Mouse (Mus musculus): ENCODE data around the gene Sohlh2. TPM values are rescaled to one million over a fixed set of nuclear protein-coding genes. Genes with fewer than 3 reads are reported as not detected.

Sohlh2 gene
- polyA plus RNA-seq, 1 experiment: not detected

- Histone ChIP-seq H3K4me1 (ENCODE audit: control insufficient read depth, insufficient read depth, insufficient read length, low read length) (no peaks in the 10 kb centered on the region), H3K27ac (replicated peaks; ENCODE audit: low read depth, low read length) (0 out of 2 replicates have a peak overlapping the region, but pooled peaks have one; percentile 10), H3K4me3 (ENCODE audit: insufficient read depth, low read depth, low read length) (peak overlapping the region; percentile 42)
These were observed 60.7 kb downstream of the Sohlh2 start for GRCm38 (mm10) chr3:55242422-55243055.

GRCm38 (mm10) chr3:55243056-55243471, 61.2 kb downstream of the Sohlh2 start:
- Histone ChIP-seq H3K27ac (replicated peaks; ENCODE audit: low read depth, low read length) (no peak overlapping the region), H3K4me3 (ENCODE audit: insufficient read depth, low read depth, low read length) (peak overlapping the region; percentile 42), H3K4me1 (ENCODE audit: control insufficient read depth, insufficient read depth, insufficient read length, low read length) (no peaks in the 10 kb centered on the region)

- Histone ChIP-seq H3K27ac (replicated peaks; ENCODE audit: low read depth, low read length) (no peak overlapping the region), H3K4me1 (ENCODE audit: control insufficient read depth, insufficient read depth, insufficient read length, low read length) (no peaks in the 10 kb centered on the region), H3K4me3 (ENCODE audit: insufficient read depth, low read depth, low read length) (no peak overlapping the region)
These were observed 62.3 kb downstream of the Sohlh2 start for GRCm38 (mm10) chr3:55244087-55244486.

- H3K4me3 ChIP-seq (ENCODE audit: insufficient read depth, low read depth, low read length): no peak overlapping the region
- no peaks in the 10 kb centered on the region for H3K4me1 ChIP-seq (ENCODE audit: control insufficient read depth, insufficient read depth, insufficient read length, low read length)
- no peak overlapping the region for H3K27ac ChIP-seq (replicated peaks; ENCODE audit: low read depth, low read length)
These were observed 64.9 kb downstream of the Sohlh2 start for GRCm38 (mm10) chr3:55246618-55247272.

- no peak overlapping the region for H3K27ac ChIP-seq (replicated peaks; ENCODE audit: low read depth, low read length)
- no peak overlapping the region for H3K4me3 ChIP-seq (ENCODE audit: insufficient read depth, low read depth, low read length)
- H3K4me1 ChIP-seq (ENCODE audit: control insufficient read depth, insufficient read depth, insufficient read length, low read length): no peaks in the 10 kb centered on the region
These were observed 66.2 kb downstream of the Sohlh2 start for GRCm38 (mm10) chr3:55248048-55248447.

GRCm38 (mm10) chr3:55248508-55248907, 66.7 kb downstream of the Sohlh2 start:
- H3K27ac ChIP-seq (replicated peaks; ENCODE audit: low read depth, low read length): no peak overlapping the region
- no peak overlapping the region for H3K4me3 ChIP-seq (ENCODE audit: insufficient read depth, low read depth, low read length)
- H3K4me1 ChIP-seq (ENCODE audit: control insufficient read depth, insufficient read depth, insufficient read length, low read length): no peaks in the 10 kb centered on the region

GRCm38 (mm10) chr3:55250631-55251030, 68.8 kb downstream of the Sohlh2 start:
- no peaks in the 10 kb centered on the region for H3K4me1 ChIP-seq (ENCODE audit: control insufficient read depth, insufficient read depth, insufficient read length, low read length)
- H3K4me3 ChIP-seq (ENCODE audit: insufficient read depth, low read depth, low read length): no peak overlapping the region
- H3K27ac ChIP-seq (replicated peaks; ENCODE audit: low read depth, low read length): no peak overlapping the region

Other genes starting within 250 kb of the Sohlh2 start
- gene Ccna1, start 126.5 kb upstream of the Sohlh2 start, polyA plus RNA-seq (2012; ENCODE audit: insufficient read depth, insufficient read length, missing spikeins): not detected in 2 replicates
- gene Spg20, start 69.9 kb upstream of the Sohlh2 start, polyA plus RNA-seq (2012; ENCODE audit: insufficient read depth, insufficient read length, missing spikeins): 17.8 and 19.9 TPM in 2 replicates
- not detected in 2 replicates for gene Ccdc169, start 44.7 kb upstream of the Sohlh2 start, polyA plus RNA-seq (2012; ENCODE audit: insufficient read depth, insufficient read length, missing spikeins)
- gene Dclk1, start 60.3 kb downstream of the Sohlh2 start, polyA plus RNA-seq (2012; ENCODE audit: insufficient read depth, insufficient read length, missing spikeins): 1.5 and 2.6 TPM in 2 replicates

Data from brown adipose tissue, adult 24 weeks (tissue).